Mouse (Mus musculus) limb, embryonic 13.5 days (tissue): ENCODE measurements at regions not wholly inside any gene's neighbourhood (a gene's known extent, or its start where the extent isn't known, plus 50 kb on each side); places are given as distances from the start of the nearest gene placed in this dataset.

Experiments used
- ATAC-seq: fragments of 200-750 bp; cut with Nextera tagmentation; 2 replicates; pipeline ENCODE4 v1.8.0; 2017; ENCODE audit warnings: low read depth, moderate number of reproducible peaks, moderate TSS enrichment; ENCODE audit not compliant: low FRiP score
- H3K27ac ChIP-seq: fragments of 300-500 bp; sonication (generic); 2 replicates; pipeline ENCODE4 v1.5.1; 2015; ENCODE audit warnings: inconsistent platforms, mild to moderate bottlenecking, moderate library complexity
- H3K27me3 ChIP-seq: fragments of 300-500 bp; sonication (generic); 2 replicates; pipeline ENCODE4 v1.6.1; 2015; ENCODE audit warnings: mild to moderate bottlenecking, inconsistent platforms
- H3K36me3 ChIP-seq: fragments of 300-500 bp; sonication (generic); 2 replicates; pipeline ENCODE4 v1.6.1; 2015; ENCODE audit warnings: inconsistent platforms, mild to moderate bottlenecking, moderate library complexity
- H3K4me1 ChIP-seq: fragments of 300-500 bp; sonication (generic); 2 replicates; pipeline ENCODE4 v1.6.1; 2015; ENCODE audit warnings: inconsistent platforms
- H3K4me2 ChIP-seq: fragments of 300-500 bp; sonication (generic); replicated peaks from 2 replicates; pipeline ENCODE4 v1.6.1; 2015; ENCODE audit warnings: inconsistent platforms, mild to moderate bottlenecking, moderate library complexity
- H3K4me3 ChIP-seq: fragments of 300-500 bp; sonication (generic); 2 replicates; pipeline ENCODE4 v1.5.1; 2015; ENCODE audit warnings: moderate library complexity, mild to moderate bottlenecking, inconsistent platforms
- H3K9ac ChIP-seq: fragments of 300-500 bp; sonication (generic); 2 replicates; pipeline ENCODE4 v1.6.1; 2015; ENCODE audit warnings: mild to moderate bottlenecking, inconsistent platforms
- H3K9me3 ChIP-seq: fragments of 300-500 bp; sonication (generic); 2 replicates; pipeline ENCODE4 v1.6.1; 2016; ENCODE audit warnings: inconsistent platforms
- WGBS: fragments of 180-500 bp; shearing (Covaris S2); methylation state at CpG from one replicate; pipeline ENCODE4 v1.1.7; 2015; 5-methylcytosine and 5-hydroxymethylcytosine counted together

- H3K9me3 ChIP-seq = no peaks in the 10 kb centered on the region
- no peaks in the 10 kb centered on the region for H3K27me3 ChIP-seq
- no peak overlapping the region for H3K4me3 ChIP-seq
- H3K36me3 ChIP-seq = no peaks in the 10 kb centered on the region
- H3K9ac ChIP-seq = no peak overlapping the region
- H3K27ac ChIP-seq = no peak overlapping the region
- no peak overlapping the region for H3K4me2 ChIP-seq
- no peaks in the 10 kb centered on the region for H3K4me1 ChIP-seq
- WGBS = 85% methylated on average over 10 of the region's 10 CpGs
- no peak for ATAC-seq
Measured at GRCm38 (mm10) chr10:45763160-45763955, 185.7 kb downstream of the Hace1 start.

- Histone ChIP-seq H3K4me1 (peaks cover 26% of the 10 kb centered on the region), H3K4me2 (no peak overlapping the region), H3K4me3 (no peak overlapping the region), H3K36me3 (no peaks in the 10 kb centered on the region), H3K9ac (no peak overlapping the region), H3K9me3 (no peaks in the 10 kb centered on the region), H3K27me3 (no peaks in the 10 kb centered on the region), H3K27ac (no peak overlapping the region)
- ATAC-seq = no peak
- 43% methylated on average over 6 of the region's 6 CpGs for WGBS
Measured at GRCm38 (mm10) chr10:45779720-45780119, 202.1 kb downstream of the Hace1 start.

GRCm38 (mm10) chr10:45783026-45783425, 205.4 kb downstream of the Hace1 start:
- no peak overlapping the region for H3K9ac ChIP-seq
- H3K36me3 ChIP-seq = no peaks in the 10 kb centered on the region
- 18% methylated on average over 5 of the region's 5 CpGs for WGBS
- H3K27me3 ChIP-seq = no peaks in the 10 kb centered on the region
- no peak for ATAC-seq
- peaks cover 26% of the 10 kb centered on the region for H3K4me1 ChIP-seq
- H3K9me3 ChIP-seq = no peaks in the 10 kb centered on the region
- no peak overlapping the region for H3K27ac ChIP-seq
- no peak overlapping the region for H3K4me3 ChIP-seq
- no peak overlapping the region for H3K4me2 ChIP-seq

- Histone ChIP-seq H3K27me3 (no peaks in the 10 kb centered on the region), H3K36me3 (no peaks in the 10 kb centered on the region), H3K27ac (no peak overlapping the region), H3K4me2 (no peak overlapping the region), H3K9me3 (no peaks in the 10 kb centered on the region), H3K9ac (no peak overlapping the region), H3K4me1 (peaks cover 26% of the 10 kb centered on the region), H3K4me3 (no peak overlapping the region)
- WGBS = 13% methylated on average over 11 of the region's 11 CpGs
- no peak for ATAC-seq
Measured at GRCm38 (mm10) chr10:45783461-45784149, 206.0 kb downstream of the Hace1 start.

- H3K4me1 ChIP-seq = peaks cover 26% of the 10 kb centered on the region
- no peak overlapping the region for H3K4me2 ChIP-seq
- no peaks in the 10 kb centered on the region for H3K36me3 ChIP-seq
- H3K27ac ChIP-seq = no peak overlapping the region
- no peak for ATAC-seq
- H3K27me3 ChIP-seq = no peaks in the 10 kb centered on the region
- H3K9ac ChIP-seq = no peak overlapping the region
- no peak overlapping the region for H3K4me3 ChIP-seq
- H3K9me3 ChIP-seq = no peaks in the 10 kb centered on the region
- WGBS = 15% methylated on average over 2 of the region's 2 CpGs
Measured at GRCm38 (mm10) chr10:45784150-45784479, 206.5 kb downstream of the Hace1 start.

GRCm38 (mm10) chr10:45784575-45784974, 206.9 kb downstream of the Hace1 start:
- Histone ChIP-seq H3K4me1 (peaks cover 26% of the 10 kb centered on the region), H3K27me3 (no peaks in the 10 kb centered on the region), H3K9ac (no peak overlapping the region), H3K4me2 (no peak overlapping the region), H3K27ac (no peak overlapping the region), H3K4me3 (no peak overlapping the region), H3K9me3 (no peaks in the 10 kb centered on the region), H3K36me3 (no peaks in the 10 kb centered on the region)
- no peak for ATAC-seq
- WGBS = 78% methylated on average over 4 of the region's 4 CpGs

GRCm38 (mm10) chr10:45788356-45788755, 210.7 kb downstream of the Hace1 start:
- Histone ChIP-seq H3K4me3 (no peak overlapping the region), H3K9ac (no peak overlapping the region), H3K9me3 (no peaks in the 10 kb centered on the region), H3K4me2 (no peak overlapping the region), H3K36me3 (no peaks in the 10 kb centered on the region), H3K4me1 (peaks cover 9% of the 10 kb centered on the region), H3K27me3 (no peaks in the 10 kb centered on the region), H3K27ac (no peak overlapping the region)
- WGBS = 66% methylated on average over 1 of the region's 1 CpGs
- ATAC-seq = no peak

- Histone ChIP-seq H3K4me3 (no peak overlapping the region), H3K4me1 (no peaks in the 10 kb centered on the region), H3K4me2 (no peak overlapping the region), H3K9ac (no peak overlapping the region), H3K9me3 (0 out of 2 replicates have a peak, but pooled peaks cover 5% of the 10 kb centered on the region), H3K27me3 (no peaks in the 10 kb centered on the region), H3K36me3 (no peaks in the 10 kb centered on the region), H3K27ac (no peak overlapping the region)
- 88% methylated on average over 2 of the region's 2 CpGs for WGBS
- no peak for ATAC-seq
Measured at GRCm38 (mm10) chr10:45795582-45795981, 218.0 kb downstream of the Hace1 start.

GRCm38 (mm10) chr10:45800070-45800851, 222.6 kb downstream of the Hace1 start:
- ATAC-seq = no peak
- Histone ChIP-seq H3K4me2 (no peak overlapping the region), H3K27ac (no peak overlapping the region), H3K36me3 (no peaks in the 10 kb centered on the region), H3K27me3 (no peaks in the 10 kb centered on the region), H3K4me3 (no peak overlapping the region), H3K4me1 (0 out of 2 replicates have a peak, but pooled peaks cover 3% of the 10 kb centered on the region), H3K9me3 (no peaks in the 10 kb centered on the region), H3K9ac (no peak overlapping the region)
- 42% methylated on average over 12 of the region's 12 CpGs for WGBS

- H3K9ac ChIP-seq = no peak overlapping the region
- H3K27me3 ChIP-seq = no peaks in the 10 kb centered on the region
- peaks cover 4% of the 10 kb centered on the region; the same call in 1 of the 2 replicates for H3K4me1 ChIP-seq
- H3K4me2 ChIP-seq = no peak overlapping the region
- 62% methylated on average over 1 of the region's 1 CpGs for WGBS
- no peaks in the 10 kb centered on the region for H3K9me3 ChIP-seq
- H3K27ac ChIP-seq = no peak overlapping the region
- no peak for ATAC-seq
- no peaks in the 10 kb centered on the region for H3K36me3 ChIP-seq
- H3K4me3 ChIP-seq = no peak overlapping the region
Measured at GRCm38 (mm10) chr10:45801463-45801862, 223.8 kb downstream of the Hace1 start.

GRCm38 (mm10) chr10:45806984-45807827, 229.6 kb downstream of the Hace1 start:
- Histone ChIP-seq H3K27ac (peak overlapping the region; percentile 69; the same call in 1 of the 2 replicates), H3K9ac (no peak overlapping the region), H3K9me3 (no peaks in the 10 kb centered on the region), H3K4me1 (peaks cover 20% of the 10 kb centered on the region), H3K36me3 (no peaks in the 10 kb centered on the region), H3K27me3 (no peaks in the 10 kb centered on the region), H3K4me2 (peak overlapping the region; percentile 46), H3K4me3 (no peak overlapping the region)
- WGBS = 15% methylated on average over 18 of the region's 18 CpGs
- peak; percentile 71 for ATAC-seq
